Mouse (Mus musculus): ENCODE measurements around the gene Kpna6. TPM values are rescaled to one million over a fixed set of nuclear protein-coding genes. Genes with fewer than 3 reads are reported as not detected.

The Kpna6 gene
- polyA plus RNA-seq, 1 experiment from 2014 or later, result 8.3 TPM

DNA sequence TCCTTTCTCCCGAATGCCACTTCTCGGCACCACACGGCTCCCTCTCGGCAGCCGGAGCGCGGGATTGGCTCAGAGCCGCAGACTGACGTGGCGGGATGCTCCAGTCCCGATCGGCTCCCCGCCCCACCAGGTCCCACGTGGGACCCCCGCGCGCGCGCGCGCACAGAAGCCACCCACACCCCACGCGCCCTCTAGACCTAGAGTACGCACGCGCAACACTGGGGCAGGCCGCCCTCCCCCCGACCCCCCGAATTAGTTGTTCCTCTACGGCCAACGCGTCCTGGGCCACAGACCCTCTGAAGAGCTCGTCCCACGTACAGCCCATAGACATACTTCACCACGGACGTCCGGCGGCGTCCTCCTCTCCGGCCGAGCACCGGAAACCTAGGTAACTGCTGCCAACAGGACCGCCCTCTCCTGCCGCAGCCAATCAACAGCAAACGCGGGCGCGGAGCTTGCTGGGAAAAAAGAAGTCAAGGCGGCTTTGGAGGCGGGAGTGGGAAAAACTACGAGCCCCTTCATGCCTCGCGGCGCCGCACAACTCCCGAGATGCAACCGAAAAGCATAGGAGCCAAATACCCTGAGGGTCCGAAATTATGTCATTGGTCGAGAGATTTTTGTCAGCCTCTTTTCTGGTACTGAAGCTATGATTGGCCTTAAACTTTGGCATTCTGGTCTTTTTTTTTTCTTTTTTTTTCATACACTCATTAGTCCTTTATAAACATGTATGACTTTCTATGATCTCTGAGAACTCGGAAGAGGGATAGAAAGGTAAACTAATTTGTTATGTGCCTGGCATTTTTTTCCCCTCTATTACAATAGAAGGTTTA, 31.7 kb downstream of the Kpna6 start, which contains the start of gene Txlna:
Gene Txlna, minus strand, starts transcription at position 428 of the 830 bp plus-strand sequence.
- H3K9ac ChIP-seq (ENCODE audit: low read depth, low read length), result peak within 1 kb of the TSS; percentile 58
- under 1% methylated on average over 60 of the region's 60 CpGs for WGBS
- peak within 1 kb of the TSS; percentile 70 for H3K27ac ChIP-seq (ENCODE audit: low read depth, low read length)
- peaks cover 6% of the 10 kb centered on the region; the same call in 1 of the 2 replicates for H3K4me1 ChIP-seq (replicated peaks; ENCODE audit: control insufficient read depth, insufficient read depth, low read length)
- peak within 1 kb of the TSS; percentile 54 for H3K4me3 ChIP-seq (ENCODE audit: low read depth, low read length)
- H3K9me3 ChIP-seq (ENCODE audit: control insufficient read depth), result no peaks in the 10 kb centered on the region
- H3K4me2 ChIP-seq (replicated peaks; ENCODE audit: low read depth), result peak within 1 kb of the TSS; percentile 73
- H3K36me3 ChIP-seq (ENCODE audit: control insufficient read depth, insufficient read depth), result peaks cover 39% of the 10 kb centered on the region
- no peak for TF ChIP-seq CTCF (IDR thresholded peaks at IDR 0.05; ENCODE audit: low read depth)
- no peaks in the 10 kb centered on the region for H3K27me3 ChIP-seq (replicated peaks; ENCODE audit: control insufficient read depth, insufficient read depth, low read length)
- ATAC-seq, result peak; percentile 95

DNA sequence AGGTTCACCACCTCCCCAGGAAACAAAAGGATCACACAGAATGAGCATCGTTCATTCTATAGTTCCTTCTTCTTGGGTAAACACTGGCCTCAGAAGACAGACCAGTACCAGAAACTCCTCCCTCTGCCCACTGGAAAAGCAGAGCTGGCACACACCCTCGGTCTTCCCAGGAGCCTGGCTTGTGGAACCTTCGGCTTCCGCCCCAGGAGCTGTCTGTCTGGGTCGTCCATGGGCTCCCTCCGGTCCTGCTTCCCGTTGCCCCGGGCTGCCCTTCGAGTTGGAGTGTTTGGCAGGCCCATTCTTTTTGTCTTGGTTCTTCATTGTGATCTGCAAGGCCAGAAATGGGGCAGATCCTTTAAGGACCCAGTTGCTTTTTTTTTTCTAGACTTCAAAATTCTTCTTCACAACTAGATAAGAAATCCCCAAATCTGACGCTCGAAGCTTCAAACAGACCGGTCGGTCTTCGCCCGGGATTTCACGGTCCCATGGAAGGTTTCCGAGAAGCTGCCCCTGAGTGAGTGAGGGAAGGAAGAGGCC, 32.4 kb downstream of the Kpna6 start:
- Histone ChIP-seq H3K9ac (ENCODE audit: low read depth, low read length) (peak overlapping the region; percentile 58), H3K27me3 (replicated peaks; ENCODE audit: control insufficient read depth, insufficient read depth, low read length) (no peaks in the 10 kb centered on the region), H3K27ac (ENCODE audit: low read depth, low read length) (peak overlapping the region; percentile 70), H3K9me3 (ENCODE audit: control insufficient read depth) (no peaks in the 10 kb centered on the region), H3K4me3 (ENCODE audit: low read depth, low read length) (peak overlapping the region; percentile 54), H3K4me2 (replicated peaks; ENCODE audit: low read depth) (peak overlapping the region; percentile 73), H3K4me1 (replicated peaks; ENCODE audit: control insufficient read depth, insufficient read depth, low read length) (peaks cover 6% of the 10 kb centered on the region; the same call in 1 of the 2 replicates), H3K36me3 (ENCODE audit: control insufficient read depth, insufficient read depth) (peaks cover 39% of the 10 kb centered on the region)
- no peak for TF ChIP-seq CTCF (IDR thresholded peaks at IDR 0.05; ENCODE audit: low read depth)
- 0% methylated on average over 17 of the region's 17 CpGs for WGBS
- ATAC-seq, result 0 out of 2 replicates have a peak, but pooled peaks have one; percentile 19

DNA sequence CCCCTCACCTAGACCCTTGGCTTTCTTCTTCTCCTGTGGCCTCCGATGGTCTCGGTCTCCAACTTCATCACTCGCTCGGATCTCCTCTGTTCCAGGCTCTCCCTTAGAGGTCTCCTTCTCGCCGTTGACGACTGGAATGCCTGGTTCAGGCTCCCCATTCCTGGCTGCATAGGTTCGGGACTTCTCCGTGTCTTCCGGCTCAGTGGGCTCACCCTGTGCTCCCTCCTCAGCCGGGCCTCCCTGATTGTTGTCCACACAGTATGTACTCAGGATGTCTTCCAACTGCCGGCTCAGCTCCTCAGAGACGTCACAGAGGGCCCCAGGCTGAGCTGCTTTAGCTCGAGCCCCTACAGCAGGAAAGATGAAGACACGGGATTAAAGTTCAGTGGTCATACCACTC, 33.3 kb downstream of the Kpna6 start:
- Histone ChIP-seq H3K9me3 (ENCODE audit: control insufficient read depth) (no peaks in the 10 kb centered on the region), H3K9ac (ENCODE audit: low read depth, low read length) (no peak overlapping the region), H3K4me1 (replicated peaks; ENCODE audit: control insufficient read depth, insufficient read depth, low read length) (peaks cover 6% of the 10 kb centered on the region; the same call in 1 of the 2 replicates), H3K27me3 (replicated peaks; ENCODE audit: control insufficient read depth, insufficient read depth, low read length) (no peaks in the 10 kb centered on the region), H3K4me2 (replicated peaks; ENCODE audit: low read depth) (peak overlapping the region; percentile 73; the same call in 1 of the 2 replicates), H3K36me3 (ENCODE audit: control insufficient read depth, insufficient read depth) (peaks cover 46% of the 10 kb centered on the region), H3K4me3 (ENCODE audit: low read depth, low read length) (peak overlapping the region; percentile 54; the same call in 1 of the 2 replicates), H3K27ac (ENCODE audit: low read depth, low read length) (no peak overlapping the region)
- no peak for TF ChIP-seq CTCF (IDR thresholded peaks at IDR 0.05; ENCODE audit: low read depth)
- ATAC-seq, result no peak
- 78% methylated on average over 15 of the region's 15 CpGs for WGBS

DNA sequence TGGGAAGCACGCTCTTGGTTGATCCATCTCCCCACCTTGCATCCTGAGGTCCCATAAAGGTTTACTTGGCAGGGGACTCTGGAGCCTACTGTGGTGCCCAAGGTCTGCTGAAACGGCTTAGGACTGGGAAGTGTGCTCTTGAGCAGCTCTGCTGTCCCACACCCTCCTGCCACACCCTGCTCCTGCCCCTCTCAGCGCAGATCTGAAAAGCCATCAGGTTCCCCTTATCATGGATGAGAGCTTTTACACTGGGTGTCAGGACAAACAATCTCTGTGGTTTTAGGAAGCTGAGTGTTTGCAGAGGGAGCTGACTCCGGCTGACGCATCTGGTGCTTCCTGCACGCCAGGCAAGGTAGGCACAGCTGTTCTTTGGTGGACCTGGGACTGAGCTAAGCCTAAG, 38.7 kb downstream of the Kpna6 start:
- Histone ChIP-seq H3K27ac (ENCODE audit: low read depth, low read length) (peak overlapping the region; percentile 35; the same call in 1 of the 2 replicates), H3K4me1 (replicated peaks; ENCODE audit: control insufficient read depth, insufficient read depth, low read length) (no peaks in the 10 kb centered on the region; the same call in 1 of the 2 replicates), H3K36me3 (ENCODE audit: control insufficient read depth, insufficient read depth) (peaks cover 93% of the 10 kb centered on the region), H3K4me2 (replicated peaks; ENCODE audit: low read depth) (no peak overlapping the region), H3K9me3 (ENCODE audit: control insufficient read depth) (no peaks in the 10 kb centered on the region), H3K27me3 (replicated peaks; ENCODE audit: control insufficient read depth, insufficient read depth, low read length) (no peaks in the 10 kb centered on the region), H3K4me3 (ENCODE audit: low read depth, low read length) (no peak overlapping the region), H3K9ac (ENCODE audit: low read depth, low read length) (no peak overlapping the region)
- no peak for ATAC-seq
- no peak for TF ChIP-seq CTCF (IDR thresholded peaks at IDR 0.05; ENCODE audit: low read depth)
- 75% methylated on average over 6 of the region's 6 CpGs for WGBS

DNA sequence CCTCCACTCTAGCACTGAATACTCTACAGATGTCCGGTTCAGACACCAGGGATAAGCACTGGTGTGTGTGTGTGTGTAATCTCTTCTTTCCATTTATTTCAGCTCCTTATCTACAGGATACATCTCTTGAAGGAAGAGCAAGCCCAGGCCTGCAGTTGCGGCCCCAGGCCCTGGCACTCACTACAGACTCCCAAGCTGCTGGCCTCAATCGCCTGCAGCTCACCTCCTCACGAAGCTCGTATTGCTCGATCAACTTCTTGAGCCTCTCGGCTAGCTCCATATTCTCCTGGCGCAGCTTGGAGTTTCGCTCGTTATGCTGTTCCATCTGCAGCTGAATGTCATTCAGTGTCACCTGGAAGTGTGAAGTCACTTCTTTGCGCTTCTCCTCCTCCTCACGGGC, 40.7 kb downstream of the Kpna6 start:
- H3K4me3 ChIP-seq (ENCODE audit: low read depth, low read length), result no peak overlapping the region
- H3K36me3 ChIP-seq (ENCODE audit: control insufficient read depth, insufficient read depth), result peaks cover 88% of the 10 kb centered on the region
- no peak overlapping the region for H3K4me2 ChIP-seq (replicated peaks; ENCODE audit: low read depth)
- ATAC-seq, result no peak
- no peak overlapping the region; the same call in 1 of the 2 replicates for H3K27ac ChIP-seq (ENCODE audit: low read depth, low read length)
- no peak for TF ChIP-seq CTCF (IDR thresholded peaks at IDR 0.05; ENCODE audit: low read depth)
- no peaks in the 10 kb centered on the region for H3K27me3 ChIP-seq (replicated peaks; ENCODE audit: control insufficient read depth, insufficient read depth, low read length)
- WGBS, result 88% methylated on average over 12 of the region's 12 CpGs
- H3K9me3 ChIP-seq (ENCODE audit: control insufficient read depth), result no peaks in the 10 kb centered on the region
- H3K4me1 ChIP-seq (replicated peaks; ENCODE audit: control insufficient read depth, insufficient read depth, low read length), result no peaks in the 10 kb centered on the region
- H3K9ac ChIP-seq (ENCODE audit: low read depth, low read length), result no peak overlapping the region

DNA sequence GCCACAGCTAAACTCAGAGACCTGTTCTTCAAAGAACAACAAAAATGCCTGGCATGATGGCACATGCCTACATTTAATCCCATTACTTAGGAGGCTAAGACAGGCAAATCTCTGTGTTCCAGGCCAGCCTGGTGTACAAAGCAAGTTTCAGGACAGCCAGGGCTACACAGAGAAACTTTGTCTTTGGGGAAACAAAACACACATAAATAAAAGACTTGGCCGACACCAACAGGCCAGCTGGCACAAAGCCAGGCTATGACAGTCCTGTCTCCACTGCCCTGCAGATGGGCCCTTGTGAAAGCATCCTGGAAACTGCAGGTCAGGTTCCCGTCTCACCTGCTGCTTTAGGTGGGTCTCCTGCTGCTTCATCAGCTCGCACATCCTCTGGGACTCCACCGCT, 41.6 kb downstream of the Kpna6 start:
- H3K27me3 ChIP-seq (replicated peaks; ENCODE audit: control insufficient read depth, insufficient read depth, low read length), result no peaks in the 10 kb centered on the region
- H3K4me3 ChIP-seq (ENCODE audit: low read depth, low read length), result no peak overlapping the region
- WGBS, result 72% methylated on average over 4 of the region's 4 CpGs
- no peak overlapping the region for H3K27ac ChIP-seq (ENCODE audit: low read depth, low read length)
- no peak overlapping the region for H3K4me2 ChIP-seq (replicated peaks; ENCODE audit: low read depth)
- no peak for TF ChIP-seq CTCF (IDR thresholded peaks at IDR 0.05; ENCODE audit: low read depth)
- no peaks in the 10 kb centered on the region for H3K9me3 ChIP-seq (ENCODE audit: control insufficient read depth)
- ATAC-seq, result no peak
- peaks cover 88% of the 10 kb centered on the region for H3K36me3 ChIP-seq (ENCODE audit: control insufficient read depth, insufficient read depth)
- no peaks in the 10 kb centered on the region for H3K4me1 ChIP-seq (replicated peaks; ENCODE audit: control insufficient read depth, insufficient read depth, low read length)
- no peak overlapping the region for H3K9ac ChIP-seq (ENCODE audit: low read depth, low read length)

Measured in intestine, postnatal 0 days (tissue).